Mouse (Mus musculus) ES-Bruce4 (cell line): ENCODE data around the gene Eif4a2.
"Not testable (repeated sequence)": the region's sequence is repeated elsewhere in the genome, so short reads cannot be mapped to it uniquely, and the experiment has no call there.

Experiments used
- CTCF ChIP-seq: IDR thresholded peaks from one replicate; pipeline ENCODE4 v1.8.1; 2011; ENCODE audit warnings: low read depth, low read length
- EP300 ChIP-seq: IDR thresholded peaks from 2 replicates; pipeline ENCODE4 v1.6.1; 2011; ENCODE audit warnings: low read depth, low read length; ENCODE audit not compliant: insufficient read depth
- POLR2A ChIP-seq: IDR thresholded peaks from one replicate; pipeline ENCODE4 v1.8.1; 2011; ENCODE audit warnings: low read length; ENCODE audit not compliant: insufficient read depth

- not testable (repeated sequence) for TF ChIP-seq CTCF, POLR2A, EP300
These were observed 46.4 kb upstream of the Eif4a2 start for GRCm38 (mm10) chr16:23060781-23061325.
